Mouse (Mus musculus) kidney, adult 2 months (tissue): ENCODE results near the gene Rragd. TPM values are rescaled to one million over a fixed set of nuclear protein-coding genes. Genes with fewer than 3 reads are reported as not detected.

ENCODE experiments used
- DNase-seq: peaks from one replicate; pipeline ENCODE4 v3.0.0; 2021
- H3K27ac ChIP-seq: fragments of 200-500 bp; 2 replicates; pipeline ENCODE4 v1.5.1; 2012; ENCODE audit warnings: low read depth, low read length, control low read depth, inconsistent platforms; ENCODE audit not compliant: insufficient read depth
- H3K27me3 ChIP-seq: fragments of 200-500 bp; replicated peaks from 2 replicates; pipeline ENCODE4 v1.6.1; 2012; ENCODE audit warnings: mild to moderate bottlenecking, moderate library complexity, low read length, inconsistent platforms; ENCODE audit not compliant: control insufficient read depth, insufficient read depth
- H3K36me3 ChIP-seq: fragments of 200-500 bp; 2 replicates; pipeline ENCODE4 v1.6.1; 2012; ENCODE audit warnings: mild to moderate bottlenecking, moderate library complexity, low read length, inconsistent platforms; ENCODE audit not compliant: control insufficient read depth, insufficient read depth
- H3K4me1 ChIP-seq: fragments of 200-500 bp; 2 replicates; pipeline ENCODE4 v1.6.1; 2011; ENCODE audit warnings: low read length; ENCODE audit not compliant: control insufficient read depth, insufficient read depth
- H3K4me3 ChIP-seq: fragments of 200-500 bp; 2 replicates; pipeline ENCODE4 v1.5.1; 2011; ENCODE audit warnings: mild to moderate bottlenecking, low read depth, low read length, control low read depth; ENCODE audit not compliant: insufficient read depth
- CTCF ChIP-seq: fragments of 200-500 bp; conservative IDR thresholded peaks from 2 replicates; pipeline ENCODE4 v1.5.1; 2011; ENCODE audit warnings: low read depth, mild to moderate bottlenecking, control low read depth, low read length, moderate library complexity, mixed read lengths; ENCODE audit not compliant: insufficient read depth, insufficient read length
- POLR2A ChIP-seq: fragments of 200-500 bp; IDR thresholded peaks from one replicate; pipeline ENCODE4 v1.6.1; 2011; ENCODE audit warnings: low read depth, low read length, control low read depth
- WGBS: fragments of 180-500 bp; shearing (Covaris S2); methylation state at CpG from one replicate; pipeline ENCODE4 v1.1.7; 2018; 5-methylcytosine and 5-hydroxymethylcytosine counted together
- polyA plus RNA-seq: library from polyadenylated mRNA; depleted of rRNA; stranded (reverse); fragments of >200 nt; gene quantifications from 2 replicates; pipeline ENCODE4 v1.2.3, GENCODE M21; 2012

Rragd gene
- polyA plus RNA-seq, 1 experiment, result 18.9 TPM

DNA sequence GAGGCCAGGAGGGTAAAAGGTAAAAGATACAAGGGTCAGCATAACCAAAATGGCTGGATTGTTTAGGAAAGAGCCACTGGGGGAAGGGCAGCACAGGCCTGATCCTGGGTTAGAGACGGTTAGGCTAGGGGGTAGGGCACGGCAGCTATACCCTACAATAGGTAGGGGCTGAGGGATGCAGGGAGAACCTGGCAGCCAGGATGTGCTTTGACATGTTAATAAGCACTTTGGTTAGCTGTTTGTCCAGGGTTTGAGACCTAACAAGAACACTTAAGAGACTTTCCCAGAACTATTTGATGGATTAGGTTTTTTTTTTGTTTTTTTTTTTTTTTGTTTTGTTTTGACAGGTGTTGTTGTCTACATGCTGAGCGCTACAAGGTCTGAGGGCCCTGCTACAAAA, 2.8 kb upstream of the Rragd start:
- no peak for DNase-seq
- H3K27me3 ChIP-seq, result no peaks in the 10 kb centered on the region
- no peak for TF ChIP-seq POLR2A
- TF ChIP-seq CTCF, result no peak
- no peaks in the 10 kb centered on the region for H3K36me3 ChIP-seq
- 95% methylated on average over 3 of the region's 3 CpGs for WGBS
- H3K4me1 ChIP-seq, result no peaks in the 10 kb centered on the region; the same call in 1 of the 2 replicates
- no peak overlapping the region for H3K27ac ChIP-seq
- H3K4me3 ChIP-seq, result no peak overlapping the region

DNA sequence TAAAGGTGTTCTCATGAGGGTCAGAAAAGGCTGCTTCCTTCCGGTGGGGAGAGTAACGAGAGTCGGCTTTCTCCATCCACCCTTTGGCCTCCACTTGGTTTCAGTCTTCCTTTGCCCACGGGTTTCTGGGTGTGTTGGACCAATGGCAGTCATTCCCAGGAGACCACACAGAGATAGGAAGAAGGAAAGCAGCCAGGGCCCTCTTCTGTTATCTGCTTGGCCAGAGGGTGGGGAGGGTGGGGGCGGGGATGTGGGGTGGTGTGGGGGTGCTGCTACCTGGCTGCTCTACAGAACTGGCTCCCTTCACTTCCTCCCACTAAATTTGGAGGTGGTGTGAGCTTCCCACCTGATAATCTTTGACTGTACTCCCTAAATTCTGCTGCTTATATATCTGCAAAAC, 1.2 kb upstream of the Rragd start:
- WGBS, result 43% methylated on average over 5 of the region's 5 CpGs
- no peaks in the 10 kb centered on the region for H3K27me3 ChIP-seq
- no peaks in the 10 kb centered on the region; the same call in 1 of the 2 replicates for H3K4me1 ChIP-seq
- peak overlapping the region; percentile 57; the same call in 1 of the 2 replicates for H3K27ac ChIP-seq
- H3K4me3 ChIP-seq, result no peak overlapping the region
- TF ChIP-seq POLR2A (no peak), CTCF (no peak)
- H3K36me3 ChIP-seq, result no peaks in the 10 kb centered on the region
- DNase-seq, result no peak

DNA sequence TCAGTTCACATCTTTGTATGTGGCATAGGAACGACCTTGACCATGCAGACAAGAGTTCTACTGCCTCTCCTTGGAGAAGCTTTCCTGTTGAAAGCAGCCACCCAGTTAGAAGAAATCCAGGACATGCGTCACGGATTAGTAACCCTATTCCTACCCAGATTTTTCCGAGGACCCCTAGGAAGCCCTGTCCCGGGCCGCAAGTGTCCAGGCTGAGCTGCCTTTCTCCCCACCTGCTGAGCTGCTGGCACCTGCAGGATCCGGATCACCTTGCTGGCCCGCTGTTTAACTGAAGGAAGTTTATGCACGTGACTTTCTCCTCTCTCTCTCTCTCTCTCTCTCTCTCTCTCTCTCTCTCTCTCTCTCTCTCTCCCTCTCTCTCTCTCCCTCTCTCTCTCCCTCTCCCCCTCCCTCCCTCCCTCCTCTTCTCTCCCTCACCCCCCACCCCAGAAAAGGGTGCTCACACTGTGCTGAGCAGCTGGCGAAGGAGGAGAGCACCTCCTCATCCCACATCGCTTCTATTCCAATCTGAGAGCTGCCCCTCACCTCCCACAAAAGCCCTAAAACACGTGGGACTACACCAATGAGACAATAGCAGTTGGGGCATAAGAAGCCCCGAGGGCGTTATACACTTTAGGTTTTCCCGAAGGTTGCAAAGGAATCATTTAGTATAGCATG, 659 bp upstream of the Rragd start:
- Histone ChIP-seq H3K27ac (peak overlapping the region; percentile 57; the same call in 1 of the 2 replicates), H3K36me3 (no peaks in the 10 kb centered on the region), H3K27me3 (no peaks in the 10 kb centered on the region), H3K4me3 (peak overlapping the region; percentile 100), H3K4me1 (no peaks in the 10 kb centered on the region; the same call in 1 of the 2 replicates)
- 4% methylated on average over 15 of the region's 15 CpGs for WGBS
- TF ChIP-seq CTCF (no peak), POLR2A (no peak)
- peak; percentile 68 for DNase-seq

DNA sequence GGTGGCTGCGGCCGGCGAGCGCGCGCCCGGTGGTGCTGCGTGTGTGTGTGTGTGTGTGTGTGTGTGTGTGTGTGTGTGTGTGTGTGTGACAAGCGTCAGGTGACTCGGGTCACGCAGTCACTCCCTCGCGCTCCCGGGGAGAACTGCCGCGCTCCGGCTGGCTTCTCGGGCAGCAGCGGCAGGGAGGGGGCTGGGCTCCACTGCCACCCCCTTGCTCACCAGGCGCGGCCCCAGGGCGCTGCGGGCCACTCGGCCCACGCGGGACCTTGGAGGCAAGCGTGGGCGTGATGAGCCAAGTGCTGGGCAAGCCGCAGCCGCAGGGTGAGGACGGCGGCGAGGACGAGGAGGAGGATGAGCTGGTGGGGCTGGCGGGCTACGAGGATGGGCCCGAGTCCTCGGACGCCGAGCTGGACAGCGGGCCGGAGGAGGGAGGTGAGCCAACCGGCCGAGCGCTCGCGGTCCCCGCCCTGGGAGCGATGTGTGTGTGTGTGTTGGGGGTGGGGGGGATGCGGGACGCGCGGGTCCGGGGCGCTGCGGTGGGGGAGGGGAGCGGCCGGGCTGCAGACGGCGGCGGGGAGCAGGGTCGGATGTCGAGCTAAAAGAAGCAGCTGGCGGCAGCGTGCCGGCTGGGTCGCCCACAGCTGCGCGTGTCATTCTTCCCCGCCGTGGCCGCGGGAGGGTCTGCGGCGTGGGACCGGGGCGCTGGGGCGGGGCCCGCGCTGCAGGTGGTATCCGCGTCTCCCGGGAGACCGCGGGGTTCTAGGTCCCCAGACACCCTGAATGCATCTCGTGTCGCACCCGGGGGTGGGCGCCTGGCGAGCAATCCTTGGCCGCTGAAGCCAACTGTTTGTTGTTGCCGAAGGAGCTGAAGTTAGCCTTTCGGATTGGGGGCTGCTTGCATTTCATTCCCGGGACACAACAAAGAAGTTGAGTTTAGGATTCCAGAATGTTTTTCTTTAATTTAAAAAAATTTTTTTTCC, 629 bp downstream of the Rragd start:
- Histone ChIP-seq H3K4me3 (peak overlapping the region; percentile 100), H3K4me1 (no peaks in the 10 kb centered on the region; the same call in 1 of the 2 replicates), H3K36me3 (no peaks in the 10 kb centered on the region), H3K27ac (peak overlapping the region; percentile 98), H3K27me3 (no peaks in the 10 kb centered on the region)
- DNase-seq, result peak; percentile 85
- TF ChIP-seq CTCF (no peak), POLR2A (no peak)
- WGBS, result under 1% methylated on average over 81 of the region's 94 CpGs

DNA sequence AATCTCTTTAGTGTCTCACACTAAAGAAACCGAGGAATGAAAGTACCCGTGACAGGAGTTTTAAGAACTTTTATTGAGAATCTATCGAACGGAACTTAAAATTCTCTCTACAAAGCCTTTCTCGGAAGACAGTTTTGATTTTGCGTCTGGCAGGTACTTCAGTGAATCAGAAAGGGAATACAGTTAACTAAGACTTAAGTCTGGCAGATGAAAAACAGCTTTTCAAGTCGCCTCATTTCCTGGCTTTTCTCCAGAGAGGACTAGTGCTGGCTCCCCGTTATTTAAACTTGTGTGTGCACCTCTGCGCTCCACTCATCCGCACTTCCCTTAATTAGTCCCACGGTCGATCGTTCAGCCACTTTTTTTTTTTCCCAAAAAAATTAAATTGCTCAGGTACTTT, 1.4 kb downstream of the Rragd start:
- TF ChIP-seq CTCF (no peak), POLR2A (no peak)
- 10% methylated on average over 13 of the region's 13 CpGs for WGBS
- no peaks in the 10 kb centered on the region; the same call in 1 of the 2 replicates for H3K4me1 ChIP-seq
- DNase-seq, result peak; percentile 36
- H3K4me3 ChIP-seq, result peak overlapping the region; percentile 100; the same call in 1 of the 2 replicates
- no peaks in the 10 kb centered on the region for H3K36me3 ChIP-seq
- H3K27ac ChIP-seq, result no peak overlapping the region
- no peaks in the 10 kb centered on the region for H3K27me3 ChIP-seq

DNA sequence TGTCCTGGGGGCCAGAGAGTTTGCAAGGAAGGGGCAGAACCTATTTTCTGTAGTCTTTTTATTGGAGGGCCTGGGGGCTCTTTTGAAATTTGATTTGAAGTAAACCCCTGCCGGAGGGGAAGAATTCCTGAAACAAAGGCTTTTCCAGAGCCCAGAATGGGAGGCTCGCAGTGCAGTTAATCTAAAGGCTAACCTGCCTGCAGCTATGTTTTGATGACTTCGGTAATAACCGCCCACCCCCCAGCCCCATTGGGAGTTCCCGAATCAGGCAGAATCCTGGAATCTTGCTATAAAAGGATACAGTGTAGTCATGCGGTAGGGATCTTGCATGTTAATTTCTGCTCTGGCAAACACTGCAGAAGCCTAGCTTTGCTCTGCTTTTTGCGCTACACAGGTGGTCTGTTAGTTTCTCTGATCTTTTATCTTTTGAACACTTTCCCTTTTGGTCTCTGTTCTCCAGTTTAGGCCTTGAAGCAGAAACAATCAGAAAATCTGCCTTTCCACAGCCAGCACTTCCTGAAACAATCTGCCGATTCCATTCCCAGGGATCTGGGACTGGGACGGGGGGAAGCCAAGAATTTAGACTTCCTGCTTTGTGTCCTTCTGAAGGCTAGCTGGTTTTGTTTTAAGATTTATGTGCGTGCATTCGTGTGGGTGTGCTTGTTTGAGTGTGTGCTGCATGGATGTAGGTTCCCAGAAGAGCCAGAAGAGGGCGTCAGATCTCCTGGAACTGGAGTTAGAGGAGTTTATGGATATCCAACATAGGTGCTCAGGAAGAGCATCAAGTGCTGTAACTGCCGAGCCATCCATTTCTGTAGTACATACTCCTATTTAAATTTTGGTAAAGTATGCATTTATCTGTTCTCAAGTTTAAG, 2.2 kb downstream of the Rragd start:
- 54% methylated on average over 13 of the region's 13 CpGs for WGBS
- no peak for DNase-seq
- H3K4me3 ChIP-seq, result no peak overlapping the region; the same call in 1 of the 2 replicates
- H3K27me3 ChIP-seq, result no peaks in the 10 kb centered on the region
- no peaks in the 10 kb centered on the region for H3K36me3 ChIP-seq
- no peaks in the 10 kb centered on the region; the same call in 1 of the 2 replicates for H3K4me1 ChIP-seq
- TF ChIP-seq CTCF, result 0 out of 2 replicates have a peak, but pooled peaks have one; percentile 14
- TF ChIP-seq POLR2A, result no peak
- H3K27ac ChIP-seq, result no peak overlapping the region
